Mouse (Mus musculus): ENCODE results near the gene Prss40.
"Not testable (repeated sequence)": the region's sequence is repeated elsewhere in the genome, so short reads cannot be mapped to it uniquely, and the experiment has no call there.

- not testable (repeated sequence) for TF ChIP-seq CTCF (conservative IDR thresholded peaks at IDR 0.05; ENCODE audit: low read length); POU5F1 (IDR thresholded peaks at IDR 0.05; ENCODE audit: borderline replicate concordance, low read length)
These were observed 26.2 kb downstream of the Prss40 start for GRCm38 (mm10) chr1:34534574-34534973.
